Mouse (Mus musculus) cerebellum, postnatal 36 days (tissue): ENCODE data around the gene Pdx1.

Source experiments
- DNase-seq, 2 experiments: peaks; one replicate each; pipeline ENCODE4 v3.0.0; 2021 to 2022; ENCODE audit warnings: mixed read lengths in 2 of 2

The Pdx1 gene

GRCm38 (mm10) chr5:147284365-147284764 lies 14.6 kb downstream of the Pdx1 start:
- no peak for DNase-seq

- DNase-seq: no peak
Observed at GRCm38 (mm10) chr5:147291764-147292505, 22.2 kb downstream of the Pdx1 start.

DNA sequence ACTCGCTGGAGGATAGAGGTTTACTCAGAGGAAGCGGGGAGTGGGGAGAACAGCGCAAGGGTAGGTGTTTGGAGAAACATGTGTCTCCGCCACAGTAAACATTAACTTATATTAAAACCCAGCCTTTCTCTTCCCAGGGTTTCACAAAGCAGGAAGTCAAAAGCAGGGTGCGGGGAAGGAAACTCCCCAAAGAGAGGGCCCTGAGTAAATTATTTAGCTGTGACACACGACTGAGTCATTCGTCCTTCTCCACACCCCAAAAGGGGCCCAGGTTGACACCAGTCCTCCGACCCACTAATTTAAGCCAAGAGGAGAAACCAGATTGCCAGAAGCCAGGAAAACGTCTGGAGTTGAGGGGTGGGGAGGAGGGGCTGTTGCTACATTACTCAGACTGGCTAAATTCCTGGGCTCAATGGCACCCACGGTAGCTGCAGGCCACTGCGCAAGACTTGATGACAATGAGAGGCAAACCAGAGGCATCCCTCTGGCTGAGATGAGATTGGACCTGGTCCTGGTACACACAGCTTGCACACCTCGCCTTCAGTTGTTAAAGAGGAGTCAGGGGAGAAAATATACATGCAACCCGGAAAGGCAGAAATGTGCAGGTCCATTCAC lies 22.9 kb downstream of the Pdx1 start:
- DNase-seq: no peak

DNA sequence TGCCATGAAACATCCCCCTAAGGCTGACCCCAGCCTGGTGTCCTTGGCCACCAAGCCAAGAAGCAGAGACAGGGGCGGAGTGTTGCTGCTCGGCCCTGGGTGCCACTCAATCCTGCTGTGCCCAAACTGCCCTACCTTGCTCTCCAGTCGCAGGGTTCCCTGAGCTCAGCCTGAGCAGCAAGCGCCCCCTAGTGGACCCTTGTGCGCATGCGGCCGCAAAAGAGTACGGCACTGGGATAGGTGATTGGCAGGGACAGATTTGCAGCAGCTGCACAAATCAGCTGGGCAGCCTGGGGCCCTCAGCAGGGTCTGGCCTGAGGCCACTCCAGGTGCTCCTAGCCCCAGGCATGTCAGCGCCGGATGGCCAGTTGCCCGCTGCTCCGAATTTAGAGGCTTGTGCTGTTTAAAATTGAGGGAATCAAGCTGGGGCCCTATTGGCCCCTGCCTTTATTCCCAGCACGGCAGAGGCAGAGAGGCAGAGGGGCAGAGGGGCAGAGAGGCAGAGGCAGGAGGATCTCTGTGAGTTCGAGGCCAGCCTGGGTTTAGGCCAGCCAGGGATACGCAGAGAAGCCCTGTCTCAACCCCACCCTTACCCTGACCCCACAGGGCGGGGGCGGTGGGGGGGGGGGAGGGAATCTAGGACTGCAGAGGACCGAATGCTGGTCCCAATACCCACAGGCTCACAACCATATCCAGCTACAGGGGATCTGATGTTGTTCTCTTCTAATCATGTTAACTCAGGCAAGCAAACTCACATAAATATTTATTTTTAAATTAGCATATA lies 23.6 kb downstream of the Pdx1 start:
- peak; percentile 52 to 57 for DNase-seq

DNA sequence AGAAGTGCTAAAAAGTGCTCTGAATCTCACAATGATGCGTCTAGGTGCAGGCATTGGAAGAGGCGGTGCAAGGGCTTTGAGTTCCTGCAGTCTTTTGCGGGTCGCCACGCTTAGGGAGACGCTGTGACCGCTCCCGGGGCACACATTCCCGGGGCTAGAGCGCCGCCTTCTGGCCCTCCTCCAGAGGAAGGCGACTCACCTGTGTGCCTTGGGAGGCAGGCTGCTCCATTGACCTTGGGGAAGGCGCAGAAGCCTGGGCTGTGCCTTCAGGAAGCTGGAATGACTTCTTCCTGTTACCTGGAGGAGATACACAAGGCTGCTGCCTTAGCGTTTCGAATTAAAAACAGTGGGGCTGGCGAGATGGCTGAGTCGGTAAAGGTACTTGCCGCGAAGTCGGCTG lies 24.4 kb downstream of the Pdx1 start:
- DNase-seq: peak; percentile 23 to 39

DNA sequence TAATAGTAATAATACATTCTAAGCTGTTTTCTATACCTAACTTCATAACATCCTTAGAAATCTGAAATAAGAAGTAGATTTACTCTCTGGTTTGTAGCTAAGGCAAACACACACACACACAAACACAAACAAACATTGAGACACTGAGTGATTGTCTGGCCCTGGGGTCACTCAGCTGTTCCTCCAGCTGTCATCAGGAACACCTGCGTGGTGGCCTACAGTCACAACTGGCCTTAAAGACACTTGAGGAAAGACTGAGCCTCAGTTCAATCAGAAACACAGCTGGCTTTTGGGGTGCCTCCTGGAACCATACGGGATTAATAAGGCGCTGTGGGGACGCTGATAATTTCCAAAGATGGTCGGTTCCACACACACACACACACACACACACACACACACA lies 27.5 kb downstream of the Pdx1 start:
- DNase-seq: no peak

DNA sequence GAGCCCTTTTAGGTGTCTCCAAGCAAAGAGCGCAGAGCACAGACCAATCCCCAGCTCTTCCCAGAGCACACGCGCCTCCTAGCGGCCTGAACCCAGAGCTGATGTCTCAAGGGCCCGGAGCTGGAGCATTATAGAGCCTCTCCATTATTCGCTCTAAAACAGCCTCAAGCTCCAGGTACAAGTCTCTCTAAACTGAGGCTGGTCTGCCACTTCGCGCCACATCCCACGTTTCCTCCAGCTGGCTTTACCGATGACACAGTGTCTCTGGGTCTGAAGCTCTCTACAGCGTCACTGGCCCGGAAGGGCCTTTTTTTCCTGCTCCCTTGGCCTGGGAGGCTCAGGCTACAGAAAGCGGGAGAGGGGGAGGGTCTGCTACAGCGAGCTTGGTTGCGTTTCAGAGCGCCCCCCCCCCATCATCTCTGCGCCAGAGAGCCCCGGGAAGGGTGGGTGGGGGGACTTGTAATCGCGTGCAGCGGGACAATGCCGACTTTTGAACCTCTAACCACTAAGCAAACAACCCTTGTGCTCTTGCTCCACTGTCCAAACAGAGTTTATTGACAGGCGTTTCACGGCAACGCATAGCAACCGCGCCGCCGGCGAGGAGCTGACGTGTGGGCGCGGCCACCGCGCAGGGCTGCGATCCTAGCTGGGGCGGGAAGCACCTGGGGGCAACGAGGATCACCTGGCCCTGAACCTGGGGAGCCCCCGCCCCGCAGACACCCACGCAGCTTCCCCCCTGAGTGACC lies 29.7 kb downstream of the Pdx1 start:
- DNase-seq: peak; percentile 31

GRCm38 (mm10) chr5:147300001-147300363 lies 30.2 kb downstream of the Pdx1 start:
- no peak for DNase-seq

GRCm38 (mm10) chr5:147300917-147301780 lies 31.4 kb downstream of the Pdx1 start:
- DNase-seq: no peak

DNA sequence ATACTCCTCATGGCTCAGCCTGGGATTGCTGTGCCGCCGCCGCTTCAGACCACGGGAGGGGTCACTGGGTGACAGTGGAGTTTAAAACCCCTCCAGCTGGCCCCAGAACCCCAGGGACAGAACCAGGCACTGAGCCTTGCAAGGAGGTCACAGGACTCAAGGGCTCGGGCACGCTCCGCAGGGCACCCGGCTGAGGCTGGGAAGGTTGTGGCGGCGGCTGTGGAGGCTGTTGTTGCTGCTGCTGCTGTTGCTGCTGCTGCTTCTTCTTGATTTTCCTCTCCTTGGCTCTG lies 32.0 kb downstream of the Pdx1 start:
- DNase-seq: no peak

DNA sequence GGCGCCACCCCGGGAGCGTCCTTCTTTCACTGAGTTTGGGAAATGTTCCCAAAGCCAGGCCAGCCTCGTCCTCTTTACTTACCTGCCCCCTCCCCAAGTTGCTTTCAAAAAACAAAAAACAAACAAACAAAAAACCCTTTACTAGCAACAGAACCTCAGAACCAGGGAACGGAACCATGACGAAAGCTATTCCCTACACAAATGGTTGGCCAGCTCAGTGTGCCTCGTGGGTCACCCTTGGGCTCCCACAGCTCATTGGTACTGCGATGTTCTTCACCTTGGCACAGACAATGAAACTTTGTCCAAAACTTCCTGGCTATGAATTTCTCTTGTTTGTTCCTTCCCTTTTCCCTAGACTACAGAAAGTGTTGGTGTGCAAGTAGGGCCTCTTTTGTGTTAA lies 32.4 kb downstream of the Pdx1 start:
- DNase-seq: no peak

DNA sequence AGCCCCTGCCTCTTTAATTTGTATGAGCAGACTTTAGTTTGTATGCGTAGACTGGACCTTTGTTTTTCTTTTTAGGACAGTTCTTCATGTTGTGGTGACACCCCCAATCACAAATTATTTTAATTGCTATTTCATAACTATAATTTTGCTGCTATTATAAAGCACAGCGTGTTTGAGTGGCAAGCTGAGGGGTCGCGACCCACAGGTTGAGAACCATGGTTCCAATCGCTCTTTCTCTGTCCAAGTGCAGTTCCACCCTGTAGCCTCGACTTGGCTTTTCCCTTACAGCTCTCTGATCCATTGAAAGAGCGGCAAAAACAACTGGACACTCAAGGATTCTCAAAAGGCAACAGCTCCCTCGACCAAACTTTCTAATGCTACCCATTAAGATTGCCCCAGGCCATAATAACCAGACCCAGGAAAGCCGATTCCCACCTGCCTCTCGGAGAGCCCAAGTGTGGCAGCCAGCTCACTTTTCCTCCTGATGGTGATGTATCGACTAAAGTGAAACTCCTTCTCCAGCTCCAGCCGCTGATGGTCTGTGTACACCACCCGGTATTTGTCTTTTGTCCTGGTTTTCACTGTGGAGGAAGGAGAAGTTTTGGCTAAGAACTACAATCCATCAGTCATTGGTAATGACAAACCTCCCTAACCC lies 33.1 kb downstream of the Pdx1 start:
- no peak for DNase-seq

GRCm38 (mm10) chr5:147304276-147305155 lies 34.8 kb downstream of the Pdx1 start:
- DNase-seq: no peak

DNA sequence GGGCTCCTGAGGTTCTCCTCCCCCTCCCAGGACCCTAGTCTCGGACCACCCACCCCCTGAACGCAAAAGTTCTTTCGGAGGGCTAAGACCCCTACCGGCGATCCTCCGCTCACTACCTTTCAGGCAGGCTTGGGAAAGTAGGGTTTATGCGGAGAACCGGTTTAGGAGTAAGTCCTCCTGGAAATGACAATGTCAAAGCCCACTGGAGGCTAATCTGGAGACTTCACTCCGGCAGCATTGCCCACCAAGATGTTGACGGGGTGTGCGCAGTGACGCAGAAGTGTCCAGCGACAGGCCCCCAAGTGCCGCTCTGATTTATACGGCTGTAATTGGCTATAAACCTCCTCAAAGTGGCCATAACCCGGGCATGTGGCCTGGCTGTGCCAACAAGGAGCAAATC lies 35.4 kb downstream of the Pdx1 start:
- DNase-seq: no peak

DNA sequence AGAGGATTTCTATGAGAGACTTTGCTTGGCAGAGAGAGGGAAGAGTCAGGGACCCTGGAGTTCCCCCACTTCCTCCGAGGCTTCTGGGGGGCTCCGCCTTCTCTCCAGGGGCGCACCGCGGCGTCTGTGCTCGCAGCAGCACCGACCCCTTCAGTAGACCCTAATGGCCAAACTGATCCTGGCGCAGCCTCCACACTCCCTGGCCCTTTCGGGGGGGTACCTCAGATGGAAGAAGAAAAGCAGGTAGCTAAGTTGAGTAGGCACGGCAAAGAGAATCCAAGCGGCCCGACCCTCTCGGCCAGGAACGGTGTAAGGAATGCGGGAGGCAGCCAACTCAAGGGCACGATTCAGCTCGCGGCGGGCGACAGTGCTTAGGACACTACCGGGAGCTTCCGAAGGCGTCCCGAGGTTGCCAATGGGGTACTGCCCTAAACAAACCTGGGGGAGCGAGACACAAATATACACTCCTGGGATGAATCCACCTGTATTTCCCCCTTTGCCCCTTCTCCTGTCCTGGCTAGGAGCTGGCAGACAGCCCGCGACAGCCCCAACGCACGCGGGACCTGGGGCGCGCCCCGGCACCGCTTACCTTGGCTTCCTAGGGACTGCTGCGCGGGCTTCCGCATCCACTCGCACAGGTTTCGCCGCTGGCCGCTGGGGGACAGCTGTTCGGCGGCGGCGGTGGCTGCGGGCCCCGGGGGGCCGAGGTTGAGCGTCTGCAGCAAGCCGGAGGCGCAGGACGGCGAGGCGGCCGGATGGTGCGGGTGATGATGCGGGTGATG lies 36.3 kb downstream of the Pdx1 start:
- no peak for DNase-seq

DNA sequence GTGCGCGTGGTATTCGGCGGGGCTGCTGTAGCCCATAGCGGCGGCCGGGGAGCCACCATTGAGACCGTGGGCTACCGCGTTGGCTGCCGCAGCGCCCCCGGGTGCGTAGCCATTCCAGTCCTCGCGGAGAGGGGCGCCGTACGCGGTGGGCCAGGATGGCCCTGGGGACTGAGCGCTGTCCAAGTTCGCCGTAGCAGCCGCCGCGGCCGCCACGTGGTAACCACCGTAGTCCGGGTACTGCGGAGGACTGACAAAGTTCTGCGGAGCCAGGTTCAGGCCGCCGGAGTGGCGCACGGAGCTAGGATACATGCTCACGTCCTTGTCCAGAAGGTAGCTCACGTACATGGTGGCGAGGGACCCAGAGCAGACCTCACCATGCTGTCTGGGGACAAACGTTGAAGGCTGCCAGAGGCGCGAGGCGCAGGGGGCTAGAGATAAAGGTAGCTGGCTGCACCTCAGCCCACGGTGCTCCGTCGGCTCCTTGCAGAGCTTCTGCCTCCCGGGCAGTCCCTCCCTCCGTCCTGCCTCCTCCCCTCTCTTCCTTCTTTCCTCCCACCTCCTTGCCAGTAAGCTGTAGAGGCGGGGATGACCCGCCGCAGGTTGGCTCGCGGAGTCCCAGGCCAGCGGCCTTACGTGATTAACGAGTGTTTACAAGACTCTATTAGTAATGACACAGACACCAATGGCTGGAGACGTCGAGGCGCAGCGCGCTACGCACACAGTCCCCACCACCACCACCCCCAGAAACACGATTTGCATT lies 37.1 kb downstream of the Pdx1 start, which contains the start of gene Cdx2:
TSS of gene Cdx2 (minus strand) at position 633 of the 760 bp plus-strand sequence.
- no peak for DNase-seq

DNA sequence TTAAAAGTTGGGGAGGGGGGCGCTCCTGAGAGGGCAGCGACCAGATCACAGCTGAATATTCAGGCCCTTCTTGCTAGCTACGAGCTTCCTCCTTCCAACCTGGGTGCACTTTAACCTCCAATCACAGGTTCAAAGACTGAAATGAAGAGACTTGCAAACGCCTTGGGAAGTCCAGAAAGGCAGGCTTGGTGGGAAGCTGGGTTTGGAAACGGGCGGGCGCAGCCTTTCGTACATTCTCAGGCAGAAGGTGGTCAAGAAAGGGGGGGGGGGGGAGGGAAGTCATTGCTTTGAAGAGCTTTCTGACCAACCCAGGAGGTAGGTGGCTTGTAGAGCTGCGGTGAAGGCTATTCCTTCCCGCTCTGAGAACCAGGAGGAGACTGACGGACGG lies 37.6 kb downstream of the Pdx1 start:
- no peak for DNase-seq

DNA sequence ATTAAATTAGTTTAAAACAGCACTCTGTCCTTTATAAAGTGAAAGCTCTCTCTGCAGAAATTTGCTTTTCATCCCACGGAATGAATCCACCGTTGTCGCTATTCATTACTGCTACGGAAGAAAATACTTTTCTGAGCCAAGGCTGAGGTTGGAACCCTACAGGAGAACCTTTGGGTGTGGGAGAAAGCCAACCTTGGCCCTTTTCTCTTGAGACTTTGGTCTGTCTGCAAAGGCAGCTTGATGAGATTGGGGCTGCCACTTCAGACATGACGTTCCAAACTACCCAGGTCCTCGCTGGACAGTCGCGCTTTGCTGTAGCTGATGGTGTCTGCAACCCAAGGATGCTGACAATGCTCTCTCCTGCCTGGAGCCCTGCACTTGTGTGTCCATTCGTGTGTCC lies 38.7 kb downstream of the Pdx1 start:
- DNase-seq: no peak

DNA sequence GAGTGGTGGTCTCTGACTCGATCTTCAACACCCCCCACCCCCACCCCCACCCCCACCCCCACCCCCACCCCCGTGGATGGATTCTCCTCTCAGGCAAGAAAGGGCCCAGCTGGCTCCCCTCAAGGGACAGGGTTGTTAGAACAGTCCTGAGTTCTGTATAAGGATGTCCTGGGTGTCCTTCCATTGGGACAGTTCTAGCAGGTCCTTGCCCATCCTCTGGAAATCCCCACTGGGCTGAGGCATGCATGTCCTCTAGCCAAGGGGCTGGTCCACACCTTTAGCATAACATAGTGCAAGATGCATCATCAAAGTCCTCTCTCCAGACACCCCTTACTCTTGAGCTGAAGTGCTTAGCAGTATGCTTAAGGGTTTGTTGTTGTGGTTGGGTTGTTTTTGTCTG lies 40.0 kb downstream of the Pdx1 start:
- no peak for DNase-seq
